Mouse (Mus musculus): ENCODE data around the gene Rassf4. TPM values are rescaled to one million over a fixed set of nuclear protein-coding genes. Genes with fewer than 3 reads are reported as not detected.

Rassf4 gene
- polyA plus RNA-seq, 1 experiment from 2014 or later = 32.3 TPM

DNA sequence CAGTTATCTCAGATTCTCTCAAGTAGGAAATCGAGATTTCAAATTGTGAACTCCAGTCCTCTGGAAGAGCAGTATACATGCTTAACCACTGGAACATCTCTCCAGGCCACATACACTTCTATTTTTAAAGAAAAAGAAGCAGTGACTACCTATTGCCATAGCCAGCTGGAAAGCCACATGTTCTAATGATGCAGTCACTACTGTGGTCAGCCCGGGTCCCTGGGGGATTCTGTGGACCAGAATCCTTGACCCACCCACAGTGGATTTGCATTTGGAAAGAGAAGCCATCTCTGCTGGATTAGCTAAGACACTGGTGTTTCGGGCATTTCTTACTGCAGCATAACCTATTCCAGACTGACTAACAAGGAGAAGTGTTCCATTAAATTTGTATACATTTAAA is 6.4 kb downstream of the Rassf4 start:
- peaks cover 14% of the 10 kb centered on the region; the same call in 1 of the 2 replicates for H3K4me1 ChIP-seq (ENCODE audit: control insufficient read depth, insufficient read depth, low read length)
- no peaks in the 10 kb centered on the region for H3K36me3 ChIP-seq (ENCODE audit: control insufficient read depth, insufficient read depth, low read length)
- no peaks in the 10 kb centered on the region for H3K27me3 ChIP-seq (ENCODE audit: control insufficient read depth, insufficient read depth, low read length)
- H3K4me3 ChIP-seq (ENCODE audit: low read depth, low read length) = no peak overlapping the region
- no peak overlapping the region for H3K4me2 ChIP-seq (ENCODE audit: low read depth, low read length)
- H3K27ac ChIP-seq (ENCODE audit: low read depth, low read length) = no peak overlapping the region
- 66% methylated on average over 3 of the region's 3 CpGs for WGBS
- ATAC-seq (ENCODE audit: low read depth) = no peak
- H3K9me3 ChIP-seq (ENCODE audit: control insufficient read depth, low read length) = no peaks in the 10 kb centered on the region
- H3K9ac ChIP-seq (replicated peaks; ENCODE audit: low read depth, low read length) = no peak overlapping the region

DNA sequence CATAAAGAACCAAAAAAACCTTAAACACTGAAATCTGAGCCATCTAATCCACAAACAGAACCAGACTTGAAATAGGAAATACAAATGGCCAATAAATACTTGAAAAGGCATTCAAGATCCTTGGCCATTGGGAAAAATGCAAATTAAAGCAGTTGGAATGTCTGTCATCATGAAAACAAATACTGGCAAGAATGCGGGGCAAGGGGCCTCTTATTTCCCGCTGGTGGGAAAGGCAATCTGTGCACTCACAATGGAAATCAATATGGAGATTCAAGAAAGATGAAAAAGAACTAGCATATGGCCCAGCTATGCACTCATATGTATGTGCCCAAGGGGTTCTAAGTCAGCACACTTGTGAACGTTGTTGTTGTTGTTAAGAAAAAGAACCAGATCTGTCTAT is 6.9 kb downstream of the Rassf4 start:
- no peak overlapping the region for H3K9ac ChIP-seq (replicated peaks; ENCODE audit: low read depth, low read length)
- ATAC-seq (ENCODE audit: low read depth) = no peak
- no peak overlapping the region for H3K4me3 ChIP-seq (ENCODE audit: low read depth, low read length)
- H3K9me3 ChIP-seq (ENCODE audit: control insufficient read depth, low read length) = no peaks in the 10 kb centered on the region
- 25% methylated on average over 3 of the region's 3 CpGs for WGBS
- H3K36me3 ChIP-seq (ENCODE audit: control insufficient read depth, insufficient read depth, low read length) = no peaks in the 10 kb centered on the region
- no peak overlapping the region for H3K4me2 ChIP-seq (ENCODE audit: low read depth, low read length)
- H3K27me3 ChIP-seq (ENCODE audit: control insufficient read depth, insufficient read depth, low read length) = no peaks in the 10 kb centered on the region
- H3K27ac ChIP-seq (ENCODE audit: low read depth, low read length) = no peak overlapping the region
- peaks cover 14% of the 10 kb centered on the region; the same call in 1 of the 2 replicates for H3K4me1 ChIP-seq (ENCODE audit: control insufficient read depth, insufficient read depth, low read length)

- Histone ChIP-seq H3K27me3 (ENCODE audit: control insufficient read depth, insufficient read depth, low read length) (no peaks in the 10 kb centered on the region), H3K4me3 (ENCODE audit: low read depth, low read length) (no peak overlapping the region), H3K9ac (replicated peaks; ENCODE audit: low read depth, low read length) (no peak overlapping the region), H3K27ac (ENCODE audit: low read depth, low read length) (no peak overlapping the region), H3K4me2 (ENCODE audit: low read depth, low read length) (no peak overlapping the region), H3K9me3 (ENCODE audit: control insufficient read depth, low read length) (no peaks in the 10 kb centered on the region), H3K4me1 (ENCODE audit: control insufficient read depth, insufficient read depth, low read length) (peaks cover 13% of the 10 kb centered on the region; the same call in 1 of the 2 replicates), H3K36me3 (ENCODE audit: control insufficient read depth, insufficient read depth, low read length) (no peaks in the 10 kb centered on the region)
- 67% methylated on average over 12 of the region's 12 CpGs for WGBS
- no peak for ATAC-seq (ENCODE audit: low read depth)
These were observed 7.5 kb downstream of the Rassf4 start for GRCm38 (mm10) chr6:116666085-116666750.

GRCm38 (mm10) chr6:116664830-116665229 is 8.9 kb downstream of the Rassf4 start:
- Histone ChIP-seq H3K27ac (ENCODE audit: low read depth, low read length) (no peak overlapping the region), H3K9me3 (ENCODE audit: control insufficient read depth, low read length) (no peaks in the 10 kb centered on the region), H3K36me3 (ENCODE audit: control insufficient read depth, insufficient read depth, low read length) (no peaks in the 10 kb centered on the region), H3K4me3 (ENCODE audit: low read depth, low read length) (no peak overlapping the region), H3K4me2 (ENCODE audit: low read depth, low read length) (no peak overlapping the region), H3K27me3 (ENCODE audit: control insufficient read depth, insufficient read depth, low read length) (no peaks in the 10 kb centered on the region), H3K9ac (replicated peaks; ENCODE audit: low read depth, low read length) (no peak overlapping the region), H3K4me1 (ENCODE audit: control insufficient read depth, insufficient read depth, low read length) (0 out of 2 replicates have a peak, but pooled peaks cover 3% of the 10 kb centered on the region)
- WGBS = 77% methylated on average over 3 of the region's 3 CpGs
- ATAC-seq (ENCODE audit: low read depth) = no peak

DNA sequence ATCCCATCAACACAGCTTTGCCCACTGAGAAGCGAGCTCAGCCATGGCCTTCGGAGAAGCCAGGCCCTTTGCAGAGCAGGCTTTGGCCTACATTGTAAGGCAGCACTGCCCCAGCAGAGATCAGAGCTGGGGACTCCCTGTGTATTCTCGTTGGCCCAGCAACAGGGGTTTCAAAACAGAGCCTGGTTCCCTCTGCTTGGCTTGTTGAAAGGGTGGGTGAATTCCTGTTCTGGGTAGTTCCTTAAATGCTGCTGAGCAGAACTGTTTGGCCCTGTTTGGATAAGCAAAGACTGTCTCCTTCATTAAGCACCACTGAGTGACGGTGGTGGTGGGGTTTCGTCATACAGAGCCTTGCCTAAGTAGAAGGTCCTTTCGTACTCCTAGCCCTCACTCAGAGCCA is 9.7 kb downstream of the Rassf4 start:
- Histone ChIP-seq H3K27ac (ENCODE audit: low read depth, low read length) (no peak overlapping the region), H3K9ac (replicated peaks; ENCODE audit: low read depth, low read length) (no peak overlapping the region), H3K9me3 (ENCODE audit: control insufficient read depth, low read length) (no peaks in the 10 kb centered on the region), H3K36me3 (ENCODE audit: control insufficient read depth, insufficient read depth, low read length) (no peaks in the 10 kb centered on the region), H3K4me2 (ENCODE audit: low read depth, low read length) (no peak overlapping the region), H3K4me1 (ENCODE audit: control insufficient read depth, insufficient read depth, low read length) (0 out of 2 replicates have a peak, but pooled peaks cover 1% of the 10 kb centered on the region), H3K4me3 (ENCODE audit: low read depth, low read length) (no peak overlapping the region), H3K27me3 (ENCODE audit: control insufficient read depth, insufficient read depth, low read length) (no peaks in the 10 kb centered on the region)
- ATAC-seq (ENCODE audit: low read depth) = no peak
- WGBS = 84% methylated on average over 6 of the region's 6 CpGs

DNA sequence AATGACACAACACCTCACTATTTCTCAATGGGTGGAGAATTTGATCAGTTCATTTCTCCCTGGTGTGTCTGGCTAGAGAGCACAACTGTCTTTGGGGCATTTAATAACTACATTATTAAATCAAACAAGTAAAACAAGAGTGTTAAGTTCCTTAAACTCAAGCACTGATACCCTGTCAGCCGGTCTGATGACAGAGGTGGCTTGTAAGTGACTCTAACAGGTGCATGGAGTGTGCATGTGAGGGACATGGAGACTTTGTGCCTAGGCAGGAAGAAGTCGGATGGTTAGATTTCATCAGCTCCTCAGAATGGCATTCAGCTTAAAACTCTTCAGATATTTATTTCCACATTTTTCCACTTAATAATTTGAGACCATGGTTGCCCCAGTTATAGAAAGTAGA is 10.4 kb downstream of the Rassf4 start:
- WGBS = 95% methylated on average over 2 of the region's 2 CpGs

GRCm38 (mm10) chr6:116653684-116654454 is 19.9 kb downstream of the Rassf4 start:
- H3K9me3 ChIP-seq (ENCODE audit: control insufficient read depth, low read length) = no peaks in the 10 kb centered on the region
- H3K27ac ChIP-seq (ENCODE audit: low read depth, low read length) = no peak overlapping the region
- no peak overlapping the region for H3K9ac ChIP-seq (replicated peaks; ENCODE audit: low read depth, low read length)
- no peaks in the 10 kb centered on the region for H3K27me3 ChIP-seq (ENCODE audit: control insufficient read depth, insufficient read depth, low read length)
- ATAC-seq (ENCODE audit: low read depth) = peak; percentile 88
- H3K4me2 ChIP-seq (ENCODE audit: low read depth, low read length) = no peak overlapping the region
- H3K36me3 ChIP-seq (ENCODE audit: control insufficient read depth, insufficient read depth, low read length) = no peaks in the 10 kb centered on the region
- H3K4me1 ChIP-seq (ENCODE audit: control insufficient read depth, insufficient read depth, low read length) = no peaks in the 10 kb centered on the region
- WGBS = 65% methylated on average over 9 of the region's 9 CpGs
- H3K4me3 ChIP-seq (ENCODE audit: low read depth, low read length) = no peak overlapping the region

More for the DNA sequence above, 10.4 kb downstream of the Rassf4 start:
- Histone ChIP-seq H3K9me3 (ENCODE audit: control insufficient read depth, low read length) (no peaks in the 10 kb centered on the region), H3K4me3 (ENCODE audit: low read depth, low read length) (no peak overlapping the region), H3K27ac (ENCODE audit: low read depth, low read length) (no peak overlapping the region), H3K27me3 (ENCODE audit: control insufficient read depth, insufficient read depth, low read length) (no peaks in the 10 kb centered on the region), H3K4me1 (ENCODE audit: control insufficient read depth, insufficient read depth, low read length) (no peaks in the 10 kb centered on the region), H3K9ac (replicated peaks; ENCODE audit: low read depth, low read length) (no peak overlapping the region), H3K4me2 (ENCODE audit: low read depth, low read length) (no peak overlapping the region), H3K36me3 (ENCODE audit: control insufficient read depth, insufficient read depth, low read length) (no peaks in the 10 kb centered on the region)
- no peak for ATAC-seq (ENCODE audit: low read depth)

- Histone ChIP-seq H3K9ac (replicated peaks; ENCODE audit: low read depth, low read length) (no peak overlapping the region), H3K9me3 (ENCODE audit: control insufficient read depth, low read length) (no peaks in the 10 kb centered on the region), H3K4me3 (ENCODE audit: low read depth, low read length) (no peak overlapping the region), H3K4me1 (ENCODE audit: control insufficient read depth, insufficient read depth, low read length) (no peaks in the 10 kb centered on the region), H3K4me2 (ENCODE audit: low read depth, low read length) (no peak overlapping the region), H3K27me3 (ENCODE audit: control insufficient read depth, insufficient read depth, low read length) (no peaks in the 10 kb centered on the region), H3K27ac (ENCODE audit: low read depth, low read length) (no peak overlapping the region), H3K36me3 (ENCODE audit: control insufficient read depth, insufficient read depth, low read length) (no peaks in the 10 kb centered on the region)
- 73% methylated on average over 3 of the region's 3 CpGs for WGBS
- no peak for ATAC-seq (ENCODE audit: low read depth)
These were observed 20.6 kb downstream of the Rassf4 start for GRCm38 (mm10) chr6:116653191-116653590.

GRCm38 (mm10) chr6:116651437-116652118 is 22.2 kb downstream of the Rassf4 start:
- H3K36me3 ChIP-seq (ENCODE audit: control insufficient read depth, insufficient read depth, low read length) = no peaks in the 10 kb centered on the region
- H3K4me1 ChIP-seq (ENCODE audit: control insufficient read depth, insufficient read depth, low read length) = no peaks in the 10 kb centered on the region
- no peak for ATAC-seq (ENCODE audit: low read depth)
- no peaks in the 10 kb centered on the region for H3K9me3 ChIP-seq (ENCODE audit: control insufficient read depth, low read length)
- no peak overlapping the region for H3K4me2 ChIP-seq (ENCODE audit: low read depth, low read length)
- H3K27me3 ChIP-seq (ENCODE audit: control insufficient read depth, insufficient read depth, low read length) = no peaks in the 10 kb centered on the region
- no peak overlapping the region for H3K9ac ChIP-seq (replicated peaks; ENCODE audit: low read depth, low read length)
- H3K4me3 ChIP-seq (ENCODE audit: low read depth, low read length) = no peak overlapping the region
- H3K27ac ChIP-seq (ENCODE audit: low read depth, low read length) = no peak overlapping the region
- 80% methylated on average over 20 of the region's 20 CpGs for WGBS
